Mouse (Mus musculus) bone marrow, adult 2 months (tissue): Measurements from ENCODE around the gene Ncstn.

Experiments used
- CTCF ChIP-seq: fragments of 200-500 bp; IDR thresholded peaks from 2 replicates; pipeline ENCODE4 v1.5.1; 2011; ENCODE audit warnings: low read length, control low read depth; ENCODE audit not compliant: control insufficient read depth, insufficient read depth
- POLR2A ChIP-seq: fragments of 200-500 bp; IDR thresholded peaks from 2 replicates; pipeline ENCODE4 v1.6.1; 2011; ENCODE audit warnings: low read depth, mild to moderate bottlenecking, control low read depth, low read length, borderline replicate concordance; ENCODE audit not compliant: control insufficient read depth

- peak; percentile 78 for TF ChIP-seq CTCF
- TF ChIP-seq POLR2A, result no peak
These were observed 35.7 kb downstream of the Ncstn start for GRCm38 (mm10) chr1:172046938-172047337.
